Mouse (Mus musculus) cerebellum, adult 8-10 months (tissue): ENCODE measurements at regions not wholly inside any gene's neighbourhood (a gene's known extent, or its start where the extent isn't known, plus 50 kb on each side); places are given as distances from the start of the nearest gene placed in this dataset.

Source experiments
- DNase-seq: peaks from one replicate; pipeline ENCODE4 v3.0.0; 2022

DNA sequence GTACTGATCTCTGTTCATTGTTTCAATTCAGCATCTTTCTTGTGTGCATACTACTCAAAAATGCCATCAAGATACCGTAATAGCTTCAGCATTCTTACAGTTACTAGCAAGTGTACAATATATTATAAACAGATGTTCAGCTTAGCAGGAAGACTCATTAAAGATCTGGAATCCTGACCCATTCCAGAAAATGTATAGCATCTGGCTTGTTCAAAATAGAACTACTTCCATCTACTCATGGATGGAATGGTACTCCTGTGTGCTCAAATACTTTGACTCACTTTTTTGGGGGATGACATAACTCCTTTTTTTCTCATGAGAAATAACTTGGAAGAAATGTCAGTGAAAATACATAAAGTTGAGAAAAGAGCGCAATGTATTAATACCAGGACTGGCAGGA, 291.2 kb upstream of the Manea start:
- DNase-seq: no peak

GRCm38 (mm10) chr4:26630553-26631206, 284.0 kb upstream of the Manea start:
- DNase-seq: no peak

DNA sequence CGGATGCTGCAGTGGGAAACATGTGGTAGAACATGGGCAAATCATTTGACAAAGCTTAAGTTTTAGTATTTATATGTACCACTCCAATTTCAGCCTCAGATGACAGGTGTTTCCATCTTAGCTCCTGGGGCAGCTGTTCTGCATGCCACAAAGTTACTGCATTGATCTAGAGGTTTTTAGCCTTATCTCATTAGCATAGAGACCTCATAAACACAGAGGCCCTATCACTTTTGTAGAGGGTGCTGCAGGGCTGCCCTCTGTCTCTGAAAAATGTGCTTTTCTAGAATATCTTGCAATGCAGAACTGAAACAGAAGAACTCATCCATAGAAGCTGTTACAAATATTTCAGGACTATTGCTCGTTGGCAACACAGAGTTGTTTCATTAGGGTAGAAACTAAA, 283.0 kb upstream of the Manea start:
- no peak for DNase-seq

- no peak for DNase-seq
Observed at GRCm38 (mm10) chr4:26627744-26628143, 281.1 kb upstream of the Manea start.

GRCm38 (mm10) chr4:26589081-26589869, 242.6 kb upstream of the Manea start:
- no peak for DNase-seq

- no peak for DNase-seq
Observed at GRCm38 (mm10) chr4:26555690-26556089, 209.0 kb upstream of the Manea start.

GRCm38 (mm10) chr4:26543833-26544232, 197.1 kb upstream of the Manea start:
- DNase-seq: no peak

DNA sequence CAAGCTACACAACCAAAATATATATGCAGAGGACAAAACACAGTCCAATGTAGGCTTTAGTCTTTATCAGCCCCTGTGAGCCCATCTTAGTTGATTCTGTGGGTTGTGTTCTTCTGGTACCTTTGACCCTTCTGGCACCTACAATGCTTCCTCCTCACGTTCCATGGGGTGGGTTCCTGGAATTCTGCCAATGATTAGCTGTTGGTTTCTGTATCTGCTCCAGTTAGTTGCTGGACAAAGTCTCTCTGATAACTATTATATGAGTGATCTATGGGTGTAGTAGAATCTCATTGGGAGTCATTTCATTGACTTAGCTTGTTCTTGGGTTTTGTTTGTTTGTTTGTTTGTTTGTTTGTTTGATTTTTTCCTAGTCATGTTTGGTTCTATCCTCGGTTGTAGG, 195.8 kb upstream of the Manea start:
- no peak for DNase-seq

- no peak for DNase-seq
Observed at GRCm38 (mm10) chr4:26508004-26508403, 161.3 kb upstream of the Manea start.

DNA sequence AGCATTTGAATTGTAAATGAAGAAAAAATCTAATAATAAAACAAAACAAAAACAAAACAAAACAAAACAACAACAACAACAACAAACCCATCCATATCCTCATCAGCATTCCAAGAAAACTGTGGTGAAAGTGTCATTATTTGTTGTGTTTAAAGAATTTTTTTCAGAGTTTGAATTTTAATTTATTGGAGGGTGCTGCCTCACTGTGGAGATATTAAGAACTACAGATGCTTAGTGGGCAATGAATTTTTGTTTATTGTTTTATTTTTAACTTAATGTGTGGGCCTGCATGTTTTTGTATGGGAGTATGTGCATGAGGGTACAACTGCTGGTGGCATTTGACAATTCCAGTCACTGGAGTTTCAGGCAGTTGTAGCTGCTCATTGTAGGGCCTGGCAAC, 147.6 kb upstream of the Manea start:
- DNase-seq: peak; percentile 24

- no peak for DNase-seq
Observed at GRCm38 (mm10) chr4:26474913-26475312, 128.2 kb upstream of the Manea start.

DNA sequence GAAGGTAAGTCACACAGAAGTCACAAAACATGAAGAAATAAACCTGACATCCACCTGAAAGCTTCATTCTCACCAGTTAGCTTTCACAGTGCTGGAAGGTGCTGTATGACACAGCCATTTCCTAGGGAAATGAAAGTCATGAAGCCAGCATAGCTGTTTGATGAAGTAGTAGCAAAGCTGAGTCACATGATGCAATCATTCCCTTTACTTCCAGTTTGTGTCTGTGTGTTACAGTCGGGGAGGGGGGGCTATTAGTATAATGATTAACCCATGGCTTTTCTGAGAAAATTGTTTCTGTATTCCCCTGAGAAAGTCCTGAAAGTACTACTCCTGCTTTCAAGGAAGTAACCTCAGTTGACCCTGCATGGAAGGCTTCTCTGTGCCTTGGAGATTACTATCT, 94.8 kb upstream of the Manea start:
- no peak for DNase-seq

GRCm38 (mm10) chr4:26422084-26422483, 75.4 kb upstream of the Manea start:
- no peak for DNase-seq

GRCm38 (mm10) chr4:26404266-26404665, 57.6 kb upstream of the Manea start:
- no peak for DNase-seq

- DNase-seq: peak; percentile 89
Observed at GRCm38 (mm10) chr4:26402213-26402612, 55.5 kb upstream of the Manea start.
